ENCODE assay signal across 31 mouse cellular contexts in the genomic region with DNA sequence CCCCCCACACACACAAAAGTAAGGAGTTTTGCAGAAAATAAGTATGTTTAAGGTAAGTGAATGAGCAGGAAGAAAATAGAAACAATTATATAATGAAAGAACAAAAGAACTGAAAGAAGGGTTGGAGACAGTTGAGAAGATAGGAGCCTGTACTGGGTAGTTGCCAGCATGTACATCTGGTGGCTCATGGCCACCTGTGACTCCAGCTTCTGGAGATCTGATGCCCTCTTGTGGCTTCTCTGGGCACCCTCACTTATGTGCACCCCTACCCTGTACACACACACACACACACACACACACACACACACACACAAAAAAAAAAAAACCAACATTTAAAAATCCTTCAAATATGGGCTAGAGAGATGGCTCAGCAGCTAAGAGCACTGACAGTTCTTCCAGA. TPM values are rescaled to one million over a fixed set of nuclear protein-coding genes. Genes with fewer than 3 reads are reported as not detected.
DNase-seq lines count a peak whose midpoint lies in the region; ATAC-seq and TF ChIP-seq lines count a peak whose summit lies in the region.
"Had no signal": no experiment of that assay in that cellular context is flagged by ENCODE, and none has a peak within 500 bp of the region (broad histone marks: within the 10 kb centered on the region; RNA-seq: fewer than 3 reads in every experiment).

No protein-coding gene starts in this region.

- no peaks in the 10 kb centered on the region for H3K4me1 ChIP-seq in liver, embryonic 14.5 days (replicated peaks; ENCODE audit: control insufficient read depth in 2 of 2, insufficient read depth in 2 of 2, low read length in 1 of 2)
- H3K4me1 ChIP-seq in bone marrow, adult 2 months (ENCODE audit: control insufficient read depth, insufficient read depth, low read length), result no peaks in the 10 kb centered on the region
- H3K4me1 ChIP-seq: embryonic facial prominence, embryonic 13.5 days; hindbrain, embryonic 10.5 days; neural tube, embryonic 13.5 days had no signal

- ATAC-seq in liver, embryonic 14.5 days (ENCODE audit: insufficient read depth), result no peak
- ATAC-seq: forebrain, embryonic 13.5 days; Patski had no signal

- no peaks in the 10 kb centered on the region for H3K9me3 ChIP-seq in liver, embryonic 14.5 days (ENCODE audit: control insufficient read depth, low read length)
- H3K9me3 ChIP-seq: embryonic facial prominence, embryonic 13.5 days; forebrain, embryonic 13.5 days; heart, embryonic 12.5 days; hindbrain, embryonic 10.5 days; limb, embryonic 15.5 days; neural tube, embryonic 13.5 days had no signal

- no peak for TF ChIP-seq EP300 in liver, embryonic 14.5 days (IDR thresholded peaks at IDR 0.05; ENCODE audit: low read depth)

- no peak overlapping the region for H3K27ac ChIP-seq in liver, embryonic 14.5 days
- H3K27ac ChIP-seq in bone marrow, adult 2 months (ENCODE audit: control insufficient read depth, insufficient read depth, low read depth, low read length, poor library complexity), result no peak overlapping the region
- H3K27ac ChIP-seq: embryonic facial prominence, embryonic 13.5 days; forebrain, embryonic 13.5 days; hindbrain, embryonic 10.5 days; limb, embryonic 15.5 days; neural tube, embryonic 13.5 days had no signal

- H3K9ac ChIP-seq in liver, embryonic 14.5 days (replicated peaks), result no peak overlapping the region
- H3K9ac ChIP-seq: embryonic facial prominence, embryonic 13.5 days; forebrain, embryonic 13.5 days; heart, embryonic 12.5 days; limb, embryonic 15.5 days; lung, embryonic 14.5 days; neural tube, embryonic 13.5 days had no signal

- no peak for TF ChIP-seq POLR2A in bone marrow, adult 2 months (IDR thresholded peaks at IDR 0.05; ENCODE audit: borderline replicate concordance, control insufficient read depth, low read depth, low read length)

- no peaks in the 10 kb centered on the region for H3K27me3 ChIP-seq in liver, embryonic 14.5 days (ENCODE audit: control insufficient read depth, insufficient read depth, low read length)
- H3K27me3 ChIP-seq: embryonic facial prominence, embryonic 13.5 days; forebrain, embryonic 13.5 days; heart, embryonic 12.5 days; limb, embryonic 15.5 days; neural tube, embryonic 13.5 days; Patski had no signal

- H3K4me3 ChIP-seq in liver, embryonic 14.5 days (ENCODE audit: insufficient read depth in 1 of 2, low read depth in 2 of 2, low read length in 2 of 2), result no peak overlapping the region
- H3K4me3 ChIP-seq in bone marrow, adult 2 months (replicated peaks; ENCODE audit: control insufficient read depth, low read depth, low read length), result no peak overlapping the region
- H3K4me3 ChIP-seq: embryonic facial prominence, embryonic 13.5 days; erythroblast, embryonic 14.5 days; forebrain, embryonic 13.5 days; heart, embryonic 12.5 days; hindbrain, embryonic 10.5 days; limb, embryonic 15.5 days; myocyte; neural tube, embryonic 13.5 days had no signal

- H3K36me3 ChIP-seq in liver, embryonic 14.5 days (replicated peaks; ENCODE audit: control insufficient read depth, insufficient read depth, low read depth), result no peaks in the 10 kb centered on the region

- DNase-seq in liver, embryonic 14.5 days (ENCODE audit: low read depth in 3 of 3, low spot score in 3 of 3), result no peak
- DNase-seq in liver (no peak), A20 (ENCODE audit: low read depth, low spot score) (peak; percentile 63), ES-CJ7 (ENCODE audit: low read depth, low spot score) (peak; percentile 36)
- DNase-seq in cerebellum, adult 18-20 months, result no peak
- no peak for DNase-seq in ovary, postnatal 36 days (ENCODE audit: low spot score)
- no peak for DNase-seq in spleen, adult 12 weeks (ENCODE audit: low spot score)
- DNase-seq: adrenal gland, postnatal 10 days; cerebellum, adult 8-10 months; cerebellum, postnatal 36 days; embryo, embryonic 11 days; gastrocnemius, postnatal 10 days; heart, adult 11 months; heart, postnatal 10 days; kidney, adult 18-20 months; left cerebral cortex, postnatal 4 days; lung, embryonic 14.5 days; lung, postnatal 36 days; midbrain, embryonic 14.5 days; right cerebral cortex, adult 18-20 months; right cerebral cortex, postnatal 4 days had no signal

- no peak overlapping the region for H3K4me2 ChIP-seq in liver, embryonic 14.5 days (ENCODE audit: low read depth)
- H3K4me2 ChIP-seq: embryonic facial prominence, embryonic 13.5 days; forebrain, embryonic 13.5 days; heart, embryonic 12.5 days; limb, embryonic 15.5 days; lung, embryonic 14.5 days; neural tube, embryonic 13.5 days had no signal

- TF ChIP-seq CTCF in liver, embryonic 14.5 days (IDR thresholded peaks at IDR 0.05; ENCODE audit: low read depth), result peak; percentile 24; the same call in 1 of the 2 replicates
- TF ChIP-seq CTCF in bone marrow, adult 2 months (IDR thresholded peaks at IDR 0.05; ENCODE audit: control insufficient read depth, insufficient read depth, low read length), result peak; percentile 20; the same call in 1 of the 2 replicates

RNA-seq across cellular contexts. Expression of a gene that starts 9.0 kb away (rescaled TPM):
- 0.05 TPM in 1 of 2 replicates, not detected in the other for polyA plus RNA-seq in liver, embryonic 14.5 days (2012; rRNA removed)
- polyA plus RNA-seq in liver, embryonic 14.5 days (2014; fragmentation: Nextera tagmentation; extraction: Ambion mirVana), result not detected in 2 replicates
- polyA plus RNA-seq in bone marrow, adult 2 months (2011; ENCODE audit: insufficient read depth, insufficient read length, low replicate concordance, missing spikeins), result 2.7 TPM in 1 of 2 replicates, not detected in the other
- polyA plus RNA-seq: erythroblast, embryonic 14.5 days; lung, embryonic 14.5 days; myocyte; Patski had no signal

RNA-seq across cellular contexts. Expression of a gene that starts 18.5 kb away (rescaled TPM):
- polyA plus RNA-seq in liver, embryonic 14.5 days (2012; rRNA removed), result 0.03 and 0.04 TPM in 2 replicates
- polyA plus RNA-seq in liver, embryonic 14.5 days (2014; fragmentation: Nextera tagmentation; extraction: Ambion mirVana), result 0.09 TPM in 1 of 2 replicates, not detected in the other
- polyA plus RNA-seq in bone marrow, adult 2 months (2011; ENCODE audit: insufficient read depth, insufficient read length, low replicate concordance, missing spikeins), result 0.75 TPM in 1 of 2 replicates, not detected in the other
- polyA plus RNA-seq: embryonic facial prominence, embryonic 13.5 days; erythroblast, embryonic 14.5 days; forebrain, embryonic 13.5 days; heart, embryonic 12.5 days; hindbrain, embryonic 10.5 days; limb, embryonic 15.5 days; lung, embryonic 14.5 days; midbrain, embryonic 14.5 days; myocyte; neural tube, embryonic 13.5 days; Patski had no signal

RNA-seq across cellular contexts. Expression of a gene that starts 36.2 kb away (rescaled TPM):
- polyA plus RNA-seq in liver, embryonic 14.5 days (2012; rRNA removed), result 1.1 and 2.1 TPM in 2 replicates
- polyA plus RNA-seq in liver, embryonic 14.5 days (2014; fragmentation: Nextera tagmentation; extraction: Ambion mirVana), result 1.5 and 1.9 TPM in 2 replicates
- polyA plus RNA-seq in bone marrow, adult 2 months (2011; ENCODE audit: insufficient read depth, insufficient read length, low replicate concordance, missing spikeins), result 14.0 and 16.1 TPM in 2 replicates

Comparison
In these comparisons a context has a peak if more than half of its experiments do, and no peak if none do; other contexts are left out.
1. DNase-seq: peak in A20 (single experiment) and ES-CJ7 (single experiment); none in liver, embryonic 14.5 days (0 of 3), liver (single experiment), cerebellum, adult 18-20 months (0 of 2), ovary, postnatal 36 days (single experiment) and spleen, adult 12 weeks (single experiment).